Mouse (Mus musculus): ENCODE measurements around the gene Gm960. TPM values are rescaled to one million over a fixed set of nuclear protein-coding genes. Genes with fewer than 3 reads are reported as not detected.

The Gm960 gene
- polyA plus RNA-seq, 2 experiments = 0.20 TPM; not detected in 1

GRCm38 (mm10) chr19:4697721-4698120 lies 747 bp downstream of the Gm960 start:
- Histone ChIP-seq H3K4me3 (ENCODE audit: insufficient read depth in 1 of 2, low read depth in 2 of 2, low read length in 2 of 2) (no peak overlapping the region), H3K9me3 (ENCODE audit: control insufficient read depth, low read length) (no peaks in the 10 kb centered on the region), H3K9ac (replicated peaks) (no peak overlapping the region), H3K36me3 (replicated peaks; ENCODE audit: control insufficient read depth, insufficient read depth, low read depth) (no peaks in the 10 kb centered on the region), H3K27ac (no peak overlapping the region), H3K4me1 (replicated peaks; ENCODE audit: control insufficient read depth in 2 of 2, insufficient read depth in 2 of 2, low read length in 1 of 2) (no peaks in the 10 kb centered on the region), H3K4me2 (ENCODE audit: low read depth) (no peak overlapping the region), H3K27me3 (ENCODE audit: control insufficient read depth, insufficient read depth, low read length) (peaks cover 24% of the 10 kb centered on the region)
- DNase-seq (ENCODE audit: low read depth in 3 of 3, low spot score in 3 of 3) = no peak
- TF ChIP-seq CTCF (IDR thresholded peaks at IDR 0.05; ENCODE audit: low read depth) (no peak), EP300 (IDR thresholded peaks at IDR 0.05; ENCODE audit: low read depth) (no peak)
- ATAC-seq (ENCODE audit: insufficient read depth) = no peak
- WGBS (ENCODE audit: insufficient replicate concordance) = 65% methylated on average over 9 of the region's 9 CpGs

GRCm38 (mm10) chr19:4697121-4697520 lies 1.3 kb downstream of the Gm960 start:
- H3K9me3 ChIP-seq (ENCODE audit: control insufficient read depth, low read length) = no peaks in the 10 kb centered on the region
- DNase-seq (ENCODE audit: low read depth in 3 of 3, low spot score in 3 of 3) = no peak
- peaks cover 24% of the 10 kb centered on the region for H3K27me3 ChIP-seq (ENCODE audit: control insufficient read depth, insufficient read depth, low read length)
- no peak for ATAC-seq (ENCODE audit: insufficient read depth)
- no peak overlapping the region for H3K9ac ChIP-seq (replicated peaks)
- H3K36me3 ChIP-seq (replicated peaks; ENCODE audit: control insufficient read depth, insufficient read depth, low read depth) = no peaks in the 10 kb centered on the region
- WGBS (ENCODE audit: insufficient replicate concordance) = 57% methylated on average over 3 of the region's 3 CpGs
- no peak overlapping the region for H3K4me2 ChIP-seq (ENCODE audit: low read depth)
- H3K27ac ChIP-seq = no peak overlapping the region
- no peak overlapping the region for H3K4me3 ChIP-seq (ENCODE audit: insufficient read depth in 1 of 2, low read depth in 2 of 2, low read length in 2 of 2)
- no peaks in the 10 kb centered on the region for H3K4me1 ChIP-seq (replicated peaks; ENCODE audit: control insufficient read depth in 2 of 2, insufficient read depth in 2 of 2, low read length in 1 of 2)
- TF ChIP-seq EP300 (IDR thresholded peaks at IDR 0.05; ENCODE audit: low read depth) (no peak), CTCF (IDR thresholded peaks at IDR 0.05; ENCODE audit: low read depth) (no peak)

GRCm38 (mm10) chr19:4694346-4694745 lies 4.1 kb downstream of the Gm960 start:
- TF ChIP-seq EP300 (IDR thresholded peaks at IDR 0.05; ENCODE audit: low read depth) (no peak), CTCF (IDR thresholded peaks at IDR 0.05; ENCODE audit: low read depth) (no peak)
- H3K4me2 ChIP-seq (ENCODE audit: low read depth) = no peak overlapping the region

GRCm38 (mm10) chr19:4672401-4672800 lies 26.1 kb downstream of the Gm960 start:
- Histone ChIP-seq H3K4me2 (ENCODE audit: low read depth) (no peak overlapping the region), H3K9ac (replicated peaks) (no peak overlapping the region), H3K9me3 (ENCODE audit: control insufficient read depth, low read length) (no peaks in the 10 kb centered on the region), H3K36me3 (replicated peaks; ENCODE audit: control insufficient read depth, insufficient read depth, low read depth) (no peaks in the 10 kb centered on the region), H3K4me3 (ENCODE audit: insufficient read depth in 1 of 2, low read depth in 2 of 2, low read length in 2 of 2) (no peak overlapping the region), H3K4me1 (replicated peaks; ENCODE audit: control insufficient read depth in 2 of 2, insufficient read depth in 2 of 2, low read length in 1 of 2) (no peaks in the 10 kb centered on the region), H3K27me3 (ENCODE audit: control insufficient read depth, insufficient read depth, low read length) (no peaks in the 10 kb centered on the region), H3K27ac (no peak overlapping the region)
- TF ChIP-seq EP300 (IDR thresholded peaks at IDR 0.05; ENCODE audit: low read depth) = no peak
- TF ChIP-seq CTCF (IDR thresholded peaks at IDR 0.05; ENCODE audit: low read depth) = no peak
- WGBS (ENCODE audit: insufficient replicate concordance) = 50% methylated on average over 6 of the region's 6 CpGs
- no peak for ATAC-seq (ENCODE audit: insufficient read depth)
- DNase-seq (ENCODE audit: low read depth in 3 of 3, low spot score in 3 of 3) = no peak

More at GRCm38 (mm10) chr19:4694346-4694745, 4.1 kb downstream of the Gm960 start:
- Histone ChIP-seq H3K27ac (no peak overlapping the region), H3K9ac (replicated peaks) (no peak overlapping the region), H3K9me3 (ENCODE audit: control insufficient read depth, low read length) (no peaks in the 10 kb centered on the region), H3K36me3 (replicated peaks; ENCODE audit: control insufficient read depth, insufficient read depth, low read depth) (no peaks in the 10 kb centered on the region), H3K27me3 (ENCODE audit: control insufficient read depth, insufficient read depth, low read length) (peaks cover 18% of the 10 kb centered on the region), H3K4me3 (ENCODE audit: insufficient read depth in 1 of 2, low read depth in 2 of 2, low read length in 2 of 2) (no peak overlapping the region), H3K4me1 (replicated peaks; ENCODE audit: control insufficient read depth in 2 of 2, insufficient read depth in 2 of 2, low read length in 1 of 2) (no peaks in the 10 kb centered on the region)
- 32% methylated on average over 3 of the region's 3 CpGs for WGBS (ENCODE audit: insufficient replicate concordance)
- no peak for DNase-seq (ENCODE audit: low read depth in 3 of 3, low spot score in 3 of 3)
- ATAC-seq (ENCODE audit: insufficient read depth) = no peak

DNA sequence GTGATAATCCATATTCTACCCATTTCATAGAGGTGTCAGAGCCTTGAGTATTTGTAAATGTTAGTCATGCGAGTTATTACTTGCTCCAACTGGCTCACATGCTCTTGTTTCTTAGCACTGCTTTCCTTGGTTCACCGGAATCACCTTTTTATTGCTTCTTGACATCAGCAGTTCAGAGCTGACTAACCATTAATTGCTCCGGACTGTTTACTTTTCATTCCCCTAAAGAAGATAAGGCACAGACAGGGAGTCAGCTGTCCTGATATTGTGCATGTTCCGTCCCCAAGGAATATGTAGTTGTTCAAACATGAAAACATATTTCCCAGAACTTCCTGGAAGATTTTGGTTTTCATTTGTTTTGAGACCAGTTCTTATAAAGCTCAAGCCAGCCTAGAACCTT lies 27.7 kb downstream of the Gm960 start:
- no peak for ATAC-seq (ENCODE audit: insufficient read depth)
- no peak for DNase-seq (ENCODE audit: low read depth in 3 of 3, low spot score in 3 of 3)
- H3K36me3 ChIP-seq (replicated peaks; ENCODE audit: control insufficient read depth, insufficient read depth, low read depth) = no peaks in the 10 kb centered on the region
- H3K4me3 ChIP-seq (ENCODE audit: insufficient read depth in 1 of 2, low read depth in 2 of 2, low read length in 2 of 2) = no peak overlapping the region
- no peak overlapping the region for H3K9ac ChIP-seq (replicated peaks)
- H3K9me3 ChIP-seq (ENCODE audit: control insufficient read depth, low read length) = no peaks in the 10 kb centered on the region
- TF ChIP-seq EP300 (IDR thresholded peaks at IDR 0.05; ENCODE audit: low read depth) (no peak), CTCF (IDR thresholded peaks at IDR 0.05; ENCODE audit: low read depth) (no peak)
- H3K27me3 ChIP-seq (ENCODE audit: control insufficient read depth, insufficient read depth, low read length) = no peaks in the 10 kb centered on the region
- 54% methylated on average over 4 of the region's 4 CpGs for WGBS (ENCODE audit: insufficient replicate concordance)
- no peak overlapping the region for H3K4me2 ChIP-seq (ENCODE audit: low read depth)
- no peaks in the 10 kb centered on the region for H3K4me1 ChIP-seq (replicated peaks; ENCODE audit: control insufficient read depth in 2 of 2, insufficient read depth in 2 of 2, low read length in 1 of 2)
- H3K27ac ChIP-seq = no peak overlapping the region

Data from liver, embryonic 14.5 days (tissue).